Mouse (Mus musculus): ENCODE data around the gene Fbxw4.

DNA sequence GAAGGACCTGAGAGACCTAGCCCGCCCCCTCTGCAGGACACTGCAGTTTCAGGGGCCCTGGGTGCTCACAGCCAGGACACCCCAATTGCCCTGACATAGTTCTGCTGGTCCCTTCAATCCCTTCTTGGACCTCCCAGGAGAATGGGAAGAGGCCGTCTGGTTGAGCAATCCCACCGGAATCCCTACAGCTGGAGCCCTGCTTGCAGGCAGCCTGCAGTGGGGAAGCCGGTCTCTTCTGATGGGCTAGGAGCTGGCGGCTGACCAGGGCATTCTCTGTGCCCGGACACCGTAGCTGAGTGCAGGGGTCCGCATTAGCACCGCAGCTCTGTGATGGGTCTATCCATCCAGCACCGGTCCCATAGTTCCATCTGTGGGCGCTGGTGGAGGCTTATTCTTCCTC, 106.0 kb downstream of the Fbxw4 start:
- TF ChIP-seq CTCF (IDR thresholded peaks at IDR 0.05; ENCODE audit: low read depth) (no peak), EP300 (optimal IDR thresholded peaks at IDR 0.05) (no peak)

All from stomach, postnatal 0 days (tissue).